Mouse (Mus musculus) liver, embryonic 14.5 days (tissue): ENCODE data around the gene Fam186b.

Experiments
- CTCF ChIP-seq: IDR thresholded peaks from 2 replicates; pipeline ENCODE4 v1.5.1; 2016; ENCODE audit warnings: antibody characterized with exemption, low read depth, control low read depth
- EP300 ChIP-seq: IDR thresholded peaks from 2 replicates; pipeline ENCODE4 v1.6.1; 2016; ENCODE audit warnings: antibody characterized with exemption, low read depth

GRCm38 (mm10) chr15:99283456-99283855, 12.2 kb downstream of the Fam186b start:
- TF ChIP-seq CTCF (peak; percentile 72), EP300 (no peak)
